Mouse (Mus musculus) liver, embryonic 11.5 days (tissue): ENCODE measurements around the gene Hoxa7. TPM values are rescaled to one million over a fixed set of nuclear protein-coding genes. Genes with fewer than 3 reads are reported as not detected.
A peak's percentile ranks its signal among the peaks of the same experiment; 100 is the strongest.

Source experiments
- ATAC-seq: fragments of 200-750 bp; cut with Nextera tagmentation; replicated peaks from 2 replicates; pipeline ENCODE4 v1.8.0; 2017; ENCODE audit warnings: moderate number of reproducible peaks, mild to moderate bottlenecking, moderate TSS enrichment, moderate library complexity; ENCODE audit not compliant: low FRiP score
- DNase-seq: peaks from one replicate; pipeline ENCODE4 v3.0.0-alpha.2; 2017; ENCODE audit warnings: low spot score
- H3K27ac ChIP-seq: fragments of 300-500 bp; sonication (generic); 2 replicates; pipeline ENCODE4 v1.5.1; 2014; ENCODE audit warnings: mild to moderate bottlenecking, low read depth, low read length, control low read depth
- H3K27me3 ChIP-seq: fragments of 300-500 bp; sonication (generic); replicated peaks from 2 replicates; pipeline ENCODE4 v1.6.1; 2014; ENCODE audit warnings: low read length, mixed read lengths; ENCODE audit not compliant: control insufficient read depth, insufficient read depth
- H3K36me3 ChIP-seq: fragments of 300-500 bp; sonication (generic); 2 replicates; pipeline ENCODE4 v1.6.1; 2014; ENCODE audit warnings: mild to moderate bottlenecking, low read length, moderate library complexity, mixed read lengths; ENCODE audit not compliant: control insufficient read depth, insufficient read depth
- H3K4me1 ChIP-seq: fragments of 300-500 bp; sonication (generic); replicated peaks from 2 replicates; pipeline ENCODE4 v1.6.1; 2014; ENCODE audit warnings: low read length, mixed read lengths; ENCODE audit not compliant: control insufficient read depth, insufficient read depth
- H3K4me2 ChIP-seq: fragments of 300-500 bp; sonication (generic); 2 replicates; pipeline ENCODE4 v1.6.1; 2014; ENCODE audit warnings: mild to moderate bottlenecking, control low read depth, moderate library complexity
- H3K4me3 ChIP-seq: fragments of 300-500 bp; sonication (generic); 2 replicates; pipeline ENCODE4 v1.5.1; 2014; ENCODE audit warnings: low read depth, low read length, control low read depth
- H3K9ac ChIP-seq: fragments of 300-500 bp; sonication (generic); 2 replicates; pipeline ENCODE4 v1.6.1; 2014; ENCODE audit warnings: low read depth, low read length, control low read depth
- H3K9me3 ChIP-seq: fragments of 300-500 bp; sonication (generic); 2 replicates; pipeline ENCODE4 v1.6.1; 2016; ENCODE audit warnings: low read length, inconsistent platforms, mixed read lengths; ENCODE audit not compliant: control insufficient read depth
- WGBS: fragments of 180-500 bp; shearing (Covaris S2); extraction: QIAGEN DNeasy Blood & Tissue Kit; methylation state at CpG from one replicate; pipeline ENCODE4 v1.1.7; 2014; 5-methylcytosine and 5-hydroxymethylcytosine counted together
- polyA plus RNA-seq: library from polyadenylated mRNA; unstranded; fragments of >200 nt; fragmentation: Nextera tagmentation; extraction: Ambion mirVana; gene quantifications from 2 replicates; pipeline ENCODE4 v1.2.1, GENCODE M21; 2014

The Hoxa7 gene
- polyA plus RNA-seq, 1 experiment from 2014 or later, result 2.7 TPM

DNA sequence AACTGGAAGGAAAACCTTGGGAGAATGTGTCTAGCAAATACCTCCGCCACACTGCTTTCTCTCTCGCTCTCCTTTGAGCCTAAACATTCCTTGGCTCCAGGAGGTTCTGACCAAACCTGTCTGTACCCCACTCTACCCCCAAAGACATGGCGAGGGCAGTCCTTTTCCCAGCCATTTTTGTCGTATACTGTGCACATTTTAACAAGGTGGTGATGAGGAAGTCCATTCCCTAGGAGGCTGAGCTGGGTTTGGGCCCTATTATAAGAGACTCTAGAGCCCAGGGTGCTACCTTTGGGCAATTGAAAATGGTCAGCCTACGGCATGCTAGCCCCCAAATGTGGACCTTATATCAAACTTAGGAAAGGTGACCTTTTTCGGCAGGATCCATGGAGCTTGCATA is 14.2 kb upstream of the Hoxa7 start:
- no peak overlapping the region for H3K4me3 ChIP-seq
- no peak overlapping the region for H3K4me2 ChIP-seq
- 23% methylated on average over 6 of the region's 6 CpGs for WGBS
- H3K9ac ChIP-seq, result no peak overlapping the region
- no peaks in the 10 kb centered on the region for H3K36me3 ChIP-seq
- no peak for DNase-seq
- no peak for ATAC-seq
- H3K27ac ChIP-seq, result no peak overlapping the region
- no peaks in the 10 kb centered on the region for H3K4me1 ChIP-seq
- H3K27me3 ChIP-seq, result peaks cover 96% of the 10 kb centered on the region
- no peaks in the 10 kb centered on the region for H3K9me3 ChIP-seq

DNA sequence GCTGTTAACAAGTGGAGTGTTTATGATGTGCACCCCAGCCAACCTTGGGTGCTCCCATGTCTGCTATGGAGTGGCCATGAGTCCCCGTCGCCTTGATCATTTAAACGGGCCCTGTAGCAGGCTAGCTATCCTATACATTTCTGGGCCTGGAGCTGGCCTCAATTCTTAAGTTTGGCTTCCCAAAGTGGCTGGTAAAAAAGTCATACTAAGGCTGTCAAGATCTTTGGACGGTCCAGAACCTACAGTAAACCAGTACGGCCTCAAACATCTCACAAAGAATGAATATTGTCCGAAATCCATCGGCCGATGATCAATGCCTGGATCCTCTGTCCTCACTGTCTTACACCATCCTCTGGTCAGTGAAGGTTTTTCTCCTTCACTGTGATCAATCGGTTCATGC is 13.6 kb upstream of the Hoxa7 start:
- H3K4me2 ChIP-seq, result no peak overlapping the region
- no peak for DNase-seq
- 29% methylated on average over 9 of the region's 9 CpGs for WGBS
- no peaks in the 10 kb centered on the region for H3K36me3 ChIP-seq
- H3K4me3 ChIP-seq, result no peak overlapping the region
- peaks cover 96% of the 10 kb centered on the region for H3K27me3 ChIP-seq
- no peaks in the 10 kb centered on the region for H3K4me1 ChIP-seq
- no peak overlapping the region for H3K9ac ChIP-seq
- H3K9me3 ChIP-seq, result no peaks in the 10 kb centered on the region
- ATAC-seq, result no peak
- no peak overlapping the region for H3K27ac ChIP-seq

DNA sequence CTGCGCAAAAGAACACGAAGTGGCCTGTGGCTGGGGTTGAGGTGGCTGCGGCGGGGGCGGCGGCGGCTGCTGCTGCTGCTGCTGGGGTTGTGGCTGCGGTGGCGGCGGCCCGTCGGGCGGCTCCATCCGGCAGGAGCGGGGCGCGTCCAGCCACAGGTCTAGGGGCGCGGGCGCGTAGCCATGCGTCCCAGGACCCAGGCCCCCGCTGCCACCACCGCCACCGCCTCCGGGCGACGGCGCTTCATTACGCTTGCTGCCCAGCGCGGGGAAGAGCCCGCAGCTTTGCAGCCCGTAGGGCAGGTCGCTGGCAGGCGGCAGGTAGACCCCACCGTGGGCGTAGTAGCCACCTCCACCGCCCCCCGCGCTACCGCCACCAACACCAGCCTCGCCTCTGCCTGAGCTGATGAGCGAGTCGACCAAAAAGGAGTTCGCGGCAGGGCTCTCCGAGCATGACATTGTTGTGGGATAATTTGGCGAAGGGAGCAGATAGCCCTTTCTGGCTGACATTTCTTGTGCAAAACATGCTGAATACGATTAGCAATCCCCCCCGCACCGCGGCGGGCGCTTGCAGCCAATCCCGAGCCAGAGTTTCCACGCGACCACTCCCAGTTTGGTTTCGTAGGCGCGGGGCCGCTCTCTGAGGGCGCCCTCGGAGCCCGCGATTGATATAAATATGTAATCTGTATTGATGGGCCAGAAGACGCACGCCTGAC is 12.9 kb upstream of the Hoxa7 start:
- Histone ChIP-seq H3K4me2 (no peak overlapping the region), H3K9me3 (no peaks in the 10 kb centered on the region), H3K4me3 (peak overlapping the region; percentile 26), H3K9ac (no peak overlapping the region), H3K4me1 (no peaks in the 10 kb centered on the region), H3K27me3 (peaks cover 96% of the 10 kb centered on the region), H3K27ac (no peak overlapping the region), H3K36me3 (no peaks in the 10 kb centered on the region)
- ATAC-seq (no peak), DNase-seq (no peak)
- 2% methylated on average over 67 of the region's 68 CpGs for WGBS

DNA sequence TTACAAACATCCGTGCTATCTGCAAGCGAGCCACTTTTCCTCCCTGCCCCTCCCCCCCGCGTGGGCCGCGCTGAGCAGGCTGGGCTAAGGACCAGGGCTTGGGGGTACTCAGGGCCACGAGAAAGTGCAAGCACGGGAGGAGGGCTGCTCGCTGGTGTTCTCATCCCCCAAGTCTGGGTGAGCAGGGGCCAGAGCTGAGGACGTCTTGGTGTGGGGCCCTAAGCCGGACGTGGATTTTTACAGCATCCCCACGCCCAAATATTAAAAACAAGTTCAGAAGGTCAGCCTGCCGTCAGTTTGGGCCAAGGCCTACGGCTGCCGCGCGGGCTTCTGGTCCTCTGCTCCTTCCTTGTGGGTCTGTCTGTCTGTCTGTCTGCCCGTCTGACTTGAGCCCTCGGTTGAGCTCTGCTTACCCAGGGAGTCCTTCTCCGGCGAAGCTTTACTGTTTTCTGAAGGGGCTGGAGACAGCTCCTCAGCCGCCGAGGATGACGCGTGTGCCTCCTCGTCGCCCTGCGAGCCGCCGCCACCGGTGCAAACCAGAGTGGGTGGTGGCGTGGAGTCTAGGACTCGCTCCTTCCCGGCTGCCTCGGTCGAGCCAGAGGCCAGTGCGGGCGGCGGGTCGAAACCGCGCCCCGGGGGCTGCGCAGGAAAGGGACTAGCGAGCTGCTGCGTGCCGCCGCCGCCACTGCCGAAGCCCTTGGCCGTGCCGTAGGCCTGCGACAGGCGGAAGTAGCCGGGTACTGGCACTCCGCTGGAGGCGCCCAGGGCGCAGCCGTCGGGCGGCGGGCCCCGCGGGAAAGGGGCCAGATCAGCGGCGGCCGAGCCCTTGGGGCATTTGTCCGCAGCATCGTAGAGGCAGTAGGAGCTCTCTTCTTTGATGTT is 12.1 kb upstream of the Hoxa7 start:
- WGBS, result 2% methylated on average over 70 of the region's 70 CpGs
- ATAC-seq (no peak), DNase-seq (no peak)
- Histone ChIP-seq H3K4me2 (no peak overlapping the region), H3K9ac (no peak overlapping the region), H3K27me3 (peaks cover 98% of the 10 kb centered on the region), H3K36me3 (no peaks in the 10 kb centered on the region), H3K9me3 (no peaks in the 10 kb centered on the region), H3K4me3 (peak overlapping the region; percentile 26), H3K4me1 (no peaks in the 10 kb centered on the region), H3K27ac (no peak overlapping the region)

DNA sequence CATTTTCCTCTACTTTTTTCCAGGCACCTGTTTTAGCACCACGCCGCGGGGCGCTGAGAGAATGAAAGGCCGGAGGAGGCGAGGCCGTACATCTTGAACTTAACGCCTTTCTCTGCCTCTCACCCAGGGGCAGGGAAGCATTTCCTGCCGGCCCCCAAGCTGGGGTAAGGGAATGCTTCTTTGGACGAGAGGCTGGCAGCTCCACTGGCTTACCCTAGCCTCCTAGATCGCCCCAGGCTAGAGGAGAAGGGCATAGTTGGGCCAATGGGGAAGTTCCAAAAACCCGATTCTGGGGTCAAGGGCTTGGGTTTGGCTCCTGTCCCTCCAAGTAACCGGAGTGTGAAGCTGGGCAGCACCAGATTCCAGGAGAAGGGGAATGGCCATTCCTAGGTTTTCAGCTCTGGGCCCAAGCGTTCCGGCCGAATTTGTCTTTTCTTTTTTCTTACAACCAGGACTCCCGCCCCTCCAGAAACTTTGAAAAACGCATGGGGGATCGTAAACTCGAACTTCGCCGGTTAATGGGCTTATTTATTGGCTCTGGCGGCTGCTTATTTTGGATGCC is 11.4 kb upstream of the Hoxa7 start:
- DNase-seq (no peak), ATAC-seq (no peak)

DNA sequence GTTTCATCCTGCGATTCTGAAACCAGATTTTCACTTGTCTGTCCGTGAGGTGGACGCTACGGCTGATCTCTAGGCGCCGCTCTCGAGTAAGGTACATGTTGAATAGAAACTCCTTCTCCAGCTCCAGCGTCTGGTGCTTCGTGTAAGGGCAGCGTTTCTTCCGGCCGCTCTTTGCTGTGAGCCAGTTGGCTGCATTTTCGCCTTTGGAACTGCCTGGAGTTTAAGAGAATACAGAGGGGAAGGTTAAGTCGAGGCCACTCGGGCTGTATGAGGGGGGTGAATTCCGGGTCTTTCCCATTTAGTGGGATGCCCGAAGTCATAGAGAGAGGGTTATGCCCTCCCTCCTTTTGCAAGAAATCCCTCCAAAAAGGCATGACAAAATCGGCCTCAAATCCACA is 10.9 kb upstream of the Hoxa7 start:
- Histone ChIP-seq H3K36me3 (no peaks in the 10 kb centered on the region), H3K4me3 (0 out of 2 replicates have a peak overlapping the region, but pooled peaks have one; percentile 1), H3K27me3 (peaks cover 96% of the 10 kb centered on the region), H3K9ac (no peak overlapping the region), H3K27ac (no peak overlapping the region), H3K4me2 (peak overlapping the region; percentile 23; the same call in 1 of the 2 replicates), H3K4me1 (no peaks in the 10 kb centered on the region), H3K9me3 (no peaks in the 10 kb centered on the region)
- 1% methylated on average over 18 of the region's 18 CpGs for WGBS
- ATAC-seq, result no peak
- DNase-seq, result no peak

More for the DNA sequence above, 11.4 kb upstream of the Hoxa7 start:
- 3% methylated on average over 23 of the region's 23 CpGs for WGBS
- Histone ChIP-seq H3K4me3 (no peak overlapping the region), H3K36me3 (no peaks in the 10 kb centered on the region), H3K4me1 (no peaks in the 10 kb centered on the region), H3K27ac (no peak overlapping the region), H3K27me3 (peaks cover 96% of the 10 kb centered on the region), H3K9me3 (no peaks in the 10 kb centered on the region), H3K4me2 (no peak overlapping the region; the same call in 1 of the 2 replicates), H3K9ac (no peak overlapping the region)

DNA sequence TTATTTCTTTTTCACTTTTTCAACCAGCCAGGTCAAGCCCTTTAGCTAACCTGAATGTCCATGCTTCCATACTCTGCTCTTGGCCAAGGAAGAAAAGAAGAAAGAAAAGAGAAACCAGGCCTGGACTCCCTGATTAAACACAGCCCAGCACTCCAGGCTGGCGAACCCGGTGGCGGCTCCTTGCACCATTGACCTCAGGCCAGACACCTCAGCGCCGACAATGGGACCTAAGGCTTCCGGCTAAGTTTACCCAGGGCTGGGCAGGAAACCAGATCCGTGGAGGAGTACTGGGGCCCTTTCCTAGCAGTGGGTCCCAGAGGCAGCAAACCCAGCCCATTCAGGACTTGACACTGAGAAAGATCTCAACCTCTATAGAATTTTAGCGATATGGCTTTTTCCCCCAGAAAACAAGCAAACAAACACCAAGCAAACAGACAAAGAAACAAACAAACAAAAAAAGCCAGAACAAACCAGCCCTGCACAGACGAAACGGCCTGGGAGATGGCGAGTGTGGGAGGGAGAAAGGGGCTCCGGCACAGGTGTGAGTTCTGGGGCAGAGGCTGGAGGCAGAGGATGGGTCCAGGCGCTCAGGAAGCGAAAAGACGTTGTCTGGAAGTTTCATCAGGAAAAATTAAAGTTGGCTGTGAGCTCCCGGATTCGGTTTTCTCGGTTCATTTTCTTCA is 10.4 kb upstream of the Hoxa7 start:
- Histone ChIP-seq H3K9me3 (no peaks in the 10 kb centered on the region), H3K27ac (no peak overlapping the region), H3K27me3 (peaks cover 96% of the 10 kb centered on the region), H3K4me3 (0 out of 2 replicates have a peak overlapping the region, but pooled peaks have one; percentile 1), H3K4me1 (no peaks in the 10 kb centered on the region), H3K36me3 (no peaks in the 10 kb centered on the region), H3K4me2 (no peak overlapping the region; the same call in 1 of the 2 replicates), H3K9ac (no peak overlapping the region)
- no peak for ATAC-seq
- DNase-seq, result no peak
- 2% methylated on average over 18 of the region's 18 CpGs for WGBS

DNA sequence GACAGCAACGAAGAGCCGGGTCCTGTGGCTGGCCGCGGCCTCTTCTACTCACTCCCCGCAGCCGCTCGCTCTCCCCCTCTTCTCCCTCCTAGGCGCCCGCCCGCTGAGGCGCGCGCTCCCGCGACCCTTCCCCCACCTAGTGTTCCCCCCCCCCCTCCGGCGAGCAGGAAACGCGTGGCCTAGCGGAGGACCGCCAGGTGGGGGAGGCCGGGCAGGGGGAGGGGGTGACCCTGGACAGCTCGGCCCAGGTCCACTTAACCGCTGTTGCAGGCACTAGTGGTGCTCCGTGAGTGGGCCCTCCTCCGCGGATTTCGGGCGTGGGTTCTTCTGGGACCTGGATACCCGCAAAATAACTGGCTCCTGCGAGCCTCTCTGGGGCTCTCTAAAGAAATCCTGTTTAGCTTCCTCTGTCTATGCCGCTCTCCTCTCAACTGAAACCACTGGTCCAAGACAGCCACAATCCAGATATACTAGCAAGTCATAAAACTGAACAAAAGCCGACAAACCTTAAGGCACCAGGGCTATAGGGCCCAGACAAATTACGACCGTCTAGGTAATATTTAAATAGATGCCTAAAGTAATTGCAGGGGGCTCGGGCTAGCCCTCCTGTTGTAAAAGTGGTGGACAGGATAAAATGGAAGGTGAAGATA is 9.0 kb upstream of the Hoxa7 start, which contains the start of gene Hoxa9:
TSS of gene Hoxa9 (minus strand) at position 574 of the 650 bp plus-strand sequence.
- H3K27ac ChIP-seq, result no peak within 1 kb of the TSS
- DNase-seq (no peak), ATAC-seq (no peak)
- H3K27me3 ChIP-seq, result peaks cover 96% of the 10 kb centered on the region
- H3K9ac ChIP-seq, result no peak within 1 kb of the TSS
- no peak within 1 kb of the TSS for H3K4me2 ChIP-seq
- no peaks in the 10 kb centered on the region for H3K36me3 ChIP-seq
- no peaks in the 10 kb centered on the region for H3K4me1 ChIP-seq
- 2% methylated on average over 33 of the region's 36 CpGs for WGBS
- peak within 1 kb of the TSS; percentile 23 for H3K4me3 ChIP-seq
- no peaks in the 10 kb centered on the region for H3K9me3 ChIP-seq
